Mouse (Mus musculus): ENCODE data around the gene Tmeff1.
"Not testable (repeated sequence)": the region's sequence is repeated elsewhere in the genome, so short reads cannot be mapped to it uniquely, and the experiment has no call there.

Gene Tmeff1

GRCm38 (mm10) chr4:48677812-48678211 is 92.8 kb downstream of the Tmeff1 start:
- DNase-seq (ENCODE audit: low spot score) = no peak

GRCm38 (mm10) chr4:48678793-48679192 is 93.8 kb downstream of the Tmeff1 start:
- DNase-seq (ENCODE audit: low spot score) = no peak

DNA sequence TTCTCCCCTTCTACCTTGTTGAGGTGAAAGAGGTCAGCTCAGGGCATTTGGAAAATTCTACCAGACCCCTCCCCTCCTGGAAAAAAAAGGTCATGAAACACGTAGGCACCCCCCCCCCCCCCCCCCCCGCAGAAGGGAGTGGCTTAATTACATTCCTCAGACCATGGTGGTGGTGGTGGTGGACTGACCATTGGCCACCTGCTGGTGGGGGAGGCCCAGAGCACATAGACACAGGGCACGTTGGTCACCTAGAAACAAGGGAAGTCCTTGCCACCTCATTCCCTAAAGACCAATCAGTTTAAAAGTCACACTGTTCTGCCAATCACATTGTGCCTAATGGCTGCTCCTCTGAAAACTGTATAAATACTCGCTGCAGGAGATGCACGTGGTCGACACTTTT is 94.8 kb downstream of the Tmeff1 start:
- DNase-seq (ENCODE audit: low spot score) = not testable (repeated sequence)

DNA sequence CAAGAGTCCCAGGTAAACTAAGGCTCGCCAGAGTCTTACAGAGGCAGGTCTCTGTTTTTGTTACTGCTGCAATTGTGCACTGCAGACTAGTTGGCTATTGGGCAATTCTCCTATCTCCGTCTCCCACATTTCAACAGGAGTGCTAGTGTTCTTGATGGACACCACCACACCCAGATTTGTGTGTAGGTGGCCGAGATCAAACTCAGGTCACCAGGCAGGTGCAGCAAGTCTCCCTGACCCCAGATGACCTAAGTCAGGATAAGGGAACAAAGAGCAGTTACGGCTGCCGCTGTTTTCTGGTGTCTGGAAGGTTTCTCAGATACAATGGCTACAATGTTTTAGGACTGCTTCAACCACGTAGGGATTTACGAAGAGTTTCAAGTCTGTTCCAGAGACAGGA is 95.2 kb downstream of the Tmeff1 start:
- DNase-seq (ENCODE audit: low spot score) = no peak

DNA sequence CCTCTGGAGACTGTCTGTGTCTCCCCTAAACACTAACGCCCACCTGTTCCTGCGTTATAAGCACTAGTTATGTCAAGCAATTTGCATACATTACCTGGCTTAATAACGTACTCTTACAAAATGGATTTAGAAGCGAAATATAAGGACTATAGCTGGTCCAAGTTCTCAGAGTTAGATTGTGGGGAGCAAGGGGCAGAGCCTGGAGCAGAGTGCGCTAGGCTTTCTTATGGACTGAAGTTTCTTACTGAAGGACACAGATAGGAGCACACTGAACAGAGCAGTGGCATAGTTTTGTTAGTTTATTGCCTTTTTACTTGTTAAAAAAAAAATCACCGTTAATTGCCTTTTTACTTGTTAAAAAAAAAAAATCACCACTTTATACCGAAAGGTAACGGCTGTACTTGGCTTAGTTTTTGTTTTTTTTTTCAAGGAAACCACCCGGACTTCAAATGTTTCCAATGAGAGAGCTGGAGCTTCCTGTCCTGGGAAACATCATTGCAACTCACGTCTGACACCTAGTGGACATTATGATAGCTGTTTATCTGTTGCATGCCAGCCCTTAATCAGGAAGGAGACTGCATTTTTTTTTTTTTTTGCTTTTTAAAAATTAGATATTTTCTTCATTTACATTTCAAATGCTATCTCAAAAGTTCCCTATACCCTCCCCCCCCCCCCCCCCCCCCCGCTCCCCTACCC is 95.8 kb downstream of the Tmeff1 start:
- DNase-seq (ENCODE audit: low spot score) = peak; percentile 89

DNA sequence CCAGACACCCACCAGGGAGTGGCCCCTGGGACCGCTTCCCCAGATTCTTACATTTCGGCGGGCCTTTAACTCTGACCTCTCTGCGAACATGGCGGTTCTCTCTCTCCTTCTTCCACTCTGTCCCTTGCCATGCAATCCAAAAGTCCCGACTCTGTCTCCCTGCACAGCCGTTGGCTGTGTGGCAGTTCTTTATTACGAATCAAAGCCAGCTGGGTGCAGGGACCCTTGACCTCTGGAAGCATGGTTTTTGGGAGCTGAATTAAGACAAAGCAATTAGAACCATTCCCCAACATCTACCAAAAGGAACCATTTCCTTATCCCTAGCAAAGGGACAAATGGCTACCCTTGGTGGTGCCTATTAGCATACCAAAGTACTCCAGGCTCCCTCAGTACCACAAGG is 98.2 kb downstream of the Tmeff1 start:
- no peak for DNase-seq (ENCODE audit: low spot score)

- DNase-seq (ENCODE audit: low spot score) = not testable (repeated sequence)
Measured at GRCm38 (mm10) chr4:48683633-48684209, 98.7 kb downstream of the Tmeff1 start.

DNA sequence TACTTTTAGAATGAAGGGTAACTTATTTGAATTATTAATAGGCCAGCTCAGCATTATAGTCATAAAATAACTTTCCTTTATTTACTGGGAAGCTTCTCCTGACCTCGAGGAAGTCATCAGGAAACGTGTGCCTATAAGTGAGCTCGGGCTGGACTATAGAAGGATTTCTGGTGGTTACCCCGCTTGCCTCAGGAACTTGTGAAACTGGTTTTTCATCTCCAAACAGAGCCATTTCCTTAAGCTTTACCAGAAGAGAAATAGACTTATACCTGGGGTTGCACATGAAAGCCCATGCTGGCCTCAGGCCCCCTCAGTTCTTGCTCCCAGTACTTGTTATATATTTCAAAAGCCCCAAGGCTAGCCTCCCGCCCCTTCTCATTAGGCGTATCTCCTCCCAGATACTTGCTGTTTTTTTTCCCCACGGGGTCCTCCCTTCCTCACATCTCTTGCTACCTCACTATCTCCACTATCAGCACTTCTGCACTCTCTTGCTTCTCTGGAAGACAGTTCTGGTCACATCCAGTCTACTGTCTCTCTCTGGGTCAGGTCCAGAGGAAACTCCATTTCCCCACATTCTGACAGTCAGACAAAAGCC is 99.7 kb downstream of the Tmeff1 start:
- DNase-seq (ENCODE audit: low spot score) = no peak

- no peak for DNase-seq (ENCODE audit: low spot score)
Measured at GRCm38 (mm10) chr4:48688148-48688547, 103.2 kb downstream of the Tmeff1 start.

GRCm38 (mm10) chr4:48690640-48691039 is 105.7 kb downstream of the Tmeff1 start:
- peak; percentile 67 for DNase-seq (ENCODE audit: low spot score)

- DNase-seq (ENCODE audit: low spot score) = peak; percentile 58
Measured at GRCm38 (mm10) chr4:48691793-48692437, 106.9 kb downstream of the Tmeff1 start.

DNA sequence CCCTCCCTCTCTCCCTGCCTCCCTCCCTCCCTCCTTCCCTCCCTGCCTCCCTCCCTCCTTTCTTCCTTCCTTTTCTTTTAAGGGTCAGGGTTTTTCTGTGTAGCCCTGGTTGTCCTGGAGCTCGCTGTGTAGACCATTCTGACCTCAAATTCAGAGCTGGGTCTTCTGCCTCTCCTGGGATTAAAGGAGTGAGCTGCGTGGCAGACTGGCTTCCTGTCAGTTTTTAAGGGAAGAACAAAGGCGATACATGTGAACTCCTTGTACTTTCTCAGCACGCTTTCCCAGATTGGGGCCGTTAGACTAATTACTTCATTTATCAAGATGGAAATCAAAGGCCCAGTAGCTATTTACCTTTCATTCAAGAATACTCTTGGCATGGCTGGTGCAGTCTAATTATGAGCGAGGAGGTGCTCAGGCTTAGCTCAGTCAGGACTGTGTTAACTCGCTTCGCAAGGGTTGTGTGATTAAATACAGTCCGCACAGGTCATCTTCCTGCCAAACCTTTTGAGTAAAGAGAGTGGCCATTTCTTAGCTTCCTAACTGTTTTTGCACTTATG is 107.8 kb downstream of the Tmeff1 start:
- DNase-seq (ENCODE audit: low spot score) = no peak

DNA sequence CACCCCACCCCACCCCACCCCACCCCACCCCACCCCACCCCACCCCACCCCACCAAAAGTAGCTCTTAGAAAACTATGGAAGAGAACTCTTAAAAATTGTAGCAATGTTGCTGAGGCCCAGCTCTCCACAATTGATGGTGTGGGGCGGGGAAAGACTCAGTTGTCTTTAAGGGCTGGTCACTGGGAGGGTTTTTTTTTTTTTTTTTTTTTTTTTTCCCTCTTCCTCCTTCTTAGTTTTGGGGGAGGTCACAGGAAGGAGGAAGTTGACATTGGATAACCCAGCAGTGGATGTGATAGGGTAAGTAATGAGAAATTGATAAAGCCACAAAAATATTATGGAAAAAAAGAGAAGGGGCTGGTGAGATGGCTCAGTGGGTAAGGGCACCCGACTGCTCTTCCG is 111.7 kb downstream of the Tmeff1 start:
- no peak for DNase-seq (ENCODE audit: low spot score)

GRCm38 (mm10) chr4:48697302-48697701 is 112.3 kb downstream of the Tmeff1 start:
- DNase-seq (ENCODE audit: low spot score) = no peak

Measured in adipocyte (in vitro differentiated cells).